Mouse (Mus musculus) lung, postnatal 14 days (tissue): ENCODE results near the gene Kdelc2.

Experiments used
- DNase-seq: peaks from one replicate; pipeline ENCODE4 v3.0.0; 2021

Gene Kdelc2

GRCm38 (mm10) chr9:53383951-53384866 is at the start of gene Kdelc2:
Kdelc2 (plus strand) TSS chr9:53384025.
- peak; percentile 78 for DNase-seq

- no peak for DNase-seq
Measured at GRCm38 (mm10) chr9:53335131-53335530, 48.7 kb upstream of the Kdelc2 start.

- DNase-seq, result no peak
Measured at GRCm38 (mm10) chr9:53339603-53340002, 44.2 kb upstream of the Kdelc2 start.

- DNase-seq, result no peak
Measured at GRCm38 (mm10) chr9:53340328-53340916, 43.4 kb upstream of the Kdelc2 start.

- peak; percentile 24 for DNase-seq
Measured at GRCm38 (mm10) chr9:53340969-53341368, 42.9 kb upstream of the Kdelc2 start.

GRCm38 (mm10) chr9:53341981-53342380 is 41.8 kb upstream of the Kdelc2 start:
- DNase-seq, result no peak

GRCm38 (mm10) chr9:53344646-53345432 is 39.0 kb upstream of the Kdelc2 start:
- DNase-seq, result no peak

GRCm38 (mm10) chr9:53345728-53346127 is 38.1 kb upstream of the Kdelc2 start:
- DNase-seq, result no peak

GRCm38 (mm10) chr9:53346402-53346801 is 37.4 kb upstream of the Kdelc2 start:
- no peak for DNase-seq

- DNase-seq, result no peak
Measured at GRCm38 (mm10) chr9:53349211-53349610, 34.6 kb upstream of the Kdelc2 start.

GRCm38 (mm10) chr9:53350331-53350730 is 33.5 kb upstream of the Kdelc2 start:
- DNase-seq, result no peak

GRCm38 (mm10) chr9:53351899-53352298 is 31.9 kb upstream of the Kdelc2 start:
- DNase-seq, result no peak

GRCm38 (mm10) chr9:53353161-53353560 is 30.7 kb upstream of the Kdelc2 start:
- DNase-seq, result no peak

- DNase-seq, result peak; percentile 55
Measured at GRCm38 (mm10) chr9:53356219-53357155, 27.3 kb upstream of the Kdelc2 start.

- DNase-seq, result no peak
Measured at GRCm38 (mm10) chr9:53371339-53371738, 12.5 kb upstream of the Kdelc2 start.

GRCm38 (mm10) chr9:53375907-53376306 is 7.9 kb upstream of the Kdelc2 start:
- peak; percentile 25 for DNase-seq

GRCm38 (mm10) chr9:53376820-53377219 is 7.0 kb upstream of the Kdelc2 start:
- DNase-seq, result peak; percentile 17

GRCm38 (mm10) chr9:53377597-53377996 is 6.2 kb upstream of the Kdelc2 start:
- DNase-seq, result no peak

- no peak for DNase-seq
Measured at GRCm38 (mm10) chr9:53378171-53378570, 5.7 kb upstream of the Kdelc2 start.

- no peak for DNase-seq
Measured at GRCm38 (mm10) chr9:53380595-53380994, 3.2 kb upstream of the Kdelc2 start.

GRCm38 (mm10) chr9:53381113-53381615 is 2.7 kb upstream of the Kdelc2 start:
- DNase-seq, result no peak

GRCm38 (mm10) chr9:53384873-53385272 is 1.0 kb downstream of the Kdelc2 start:
- DNase-seq, result no peak
